Mouse (Mus musculus) thymus, postnatal 4 days (tissue): Measurements from ENCODE around the gene Spdef.
A peak's percentile ranks its signal among the peaks of the same experiment; 100 is the strongest.

ENCODE experiments used
- DNase-seq: peaks from one replicate; pipeline ENCODE4 v3.0.0; 2021

Spdef gene

GRCm38 (mm10) chr17:27725011-27725410 lies 3.7 kb downstream of the Spdef start:
- no peak for DNase-seq

DNA sequence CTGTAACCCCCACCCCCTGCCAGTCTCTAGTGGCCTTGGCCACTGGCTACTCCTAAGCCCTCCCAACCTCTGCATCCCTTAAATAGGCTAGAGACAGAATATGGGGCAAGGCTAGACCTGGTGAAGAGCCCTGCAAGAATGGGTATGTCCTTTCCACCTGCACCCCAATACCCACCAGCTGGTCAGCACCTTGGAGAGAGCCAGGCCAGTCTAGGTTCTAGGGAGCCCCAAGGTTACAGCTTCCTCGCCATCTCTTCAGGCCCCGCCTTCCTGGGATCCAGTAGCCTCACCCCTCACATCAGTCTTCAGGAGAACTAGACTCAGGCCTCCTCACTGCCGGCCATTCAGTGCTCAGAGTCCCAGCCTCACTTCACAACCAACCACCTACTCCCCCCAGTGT lies 4.4 kb downstream of the Spdef start:
- no peak for DNase-seq

- no peak for DNase-seq
Observed at GRCm38 (mm10) chr17:27721125-27721664, 7.6 kb downstream of the Spdef start.

DNA sequence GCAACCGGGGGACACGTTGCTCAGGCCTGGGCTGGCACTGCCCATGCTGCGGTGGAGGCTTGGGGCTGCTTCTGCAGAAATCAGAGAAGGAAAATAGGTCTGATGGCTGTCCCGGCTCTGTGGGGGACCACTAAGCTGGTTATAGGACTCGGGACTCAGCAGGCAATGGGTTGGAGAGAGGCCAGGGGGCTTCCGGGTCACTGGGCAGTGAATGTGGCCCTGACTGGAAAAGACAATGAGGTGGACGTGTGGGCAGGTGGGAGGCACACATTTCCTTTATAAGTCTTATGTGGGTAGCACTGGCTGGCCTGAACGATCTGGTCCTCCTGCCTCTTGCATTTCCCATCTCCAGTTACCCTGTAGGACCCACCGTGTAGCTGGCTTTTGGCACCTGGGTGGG lies 8.4 kb downstream of the Spdef start:
- DNase-seq: no peak

DNA sequence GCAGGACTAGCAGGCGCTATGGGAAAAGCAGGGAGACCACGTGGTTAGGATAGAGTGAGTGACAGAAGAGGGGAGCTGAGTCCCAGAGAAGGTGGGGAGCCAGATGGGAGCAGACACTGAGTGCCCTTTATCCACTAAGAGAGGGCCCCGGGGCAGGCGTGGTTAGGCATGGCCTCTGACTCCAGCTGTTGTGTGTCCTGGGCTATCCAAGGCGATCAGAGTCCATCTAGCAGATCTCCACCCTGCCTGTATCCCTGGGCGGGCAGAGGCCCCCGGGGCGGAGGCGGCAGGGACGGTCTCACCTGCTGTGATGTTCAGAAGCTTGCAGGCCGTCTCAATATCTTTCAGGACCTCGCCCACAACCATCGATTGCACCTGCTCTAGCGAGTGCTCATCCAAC lies 9.1 kb downstream of the Spdef start:
- no peak for DNase-seq

GRCm38 (mm10) chr17:27718250-27718649 lies 10.5 kb downstream of the Spdef start:
- DNase-seq: peak; percentile 50

- peak; percentile 47 for DNase-seq
Observed at GRCm38 (mm10) chr17:27716804-27717203, 12.0 kb downstream of the Spdef start.

DNA sequence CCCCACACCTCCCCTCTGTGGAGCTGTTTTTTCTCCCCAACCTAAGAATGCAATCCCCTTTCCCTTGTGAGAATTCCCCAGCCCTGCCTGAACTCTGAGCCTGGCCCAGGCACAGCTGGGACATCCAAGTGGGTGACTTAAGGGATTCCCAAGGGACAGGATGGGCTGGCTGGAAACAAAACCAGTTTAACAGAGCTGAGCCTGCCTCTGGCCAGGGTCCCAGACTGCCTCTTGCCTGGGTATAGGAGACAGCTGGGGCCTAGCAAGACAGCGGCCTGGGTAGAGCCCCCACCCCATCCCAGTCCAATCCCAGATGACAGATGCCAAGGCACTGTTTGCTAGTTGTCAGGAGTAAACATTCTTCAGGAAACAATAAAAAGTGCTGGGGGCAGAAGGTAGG lies 15.9 kb downstream of the Spdef start:
- DNase-seq: no peak

GRCm38 (mm10) chr17:27709650-27710049 lies 19.1 kb downstream of the Spdef start:
- no peak for DNase-seq

- peak; percentile 86 for DNase-seq
Observed at GRCm38 (mm10) chr17:27707954-27708661, 20.6 kb downstream of the Spdef start.

- DNase-seq: no peak
Observed at GRCm38 (mm10) chr17:27705661-27706060, 23.1 kb downstream of the Spdef start.

GRCm38 (mm10) chr17:27703961-27704621 lies 24.7 kb downstream of the Spdef start:
- DNase-seq: no peak

DNA sequence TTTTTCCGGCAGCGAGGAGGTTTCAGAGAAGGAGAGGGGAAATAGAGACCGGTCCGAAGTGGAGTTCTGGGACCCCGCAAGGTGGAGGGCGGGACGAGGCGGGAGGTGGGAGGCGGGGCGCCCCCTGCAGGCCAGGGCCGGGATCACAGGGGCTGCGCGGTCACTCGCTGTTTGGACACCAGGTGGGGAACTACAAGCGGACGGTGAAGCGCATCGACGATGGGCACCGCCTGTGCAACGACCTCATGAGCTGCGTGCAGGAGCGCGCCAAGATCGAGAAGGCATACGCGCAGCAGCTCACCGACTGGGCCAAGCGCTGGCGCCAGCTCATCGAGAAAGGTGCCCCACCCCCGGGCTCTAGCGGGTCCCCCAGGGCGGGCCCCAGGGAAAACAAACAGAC lies 26.2 kb downstream of the Spdef start:
- peak; percentile 69 for DNase-seq

DNA sequence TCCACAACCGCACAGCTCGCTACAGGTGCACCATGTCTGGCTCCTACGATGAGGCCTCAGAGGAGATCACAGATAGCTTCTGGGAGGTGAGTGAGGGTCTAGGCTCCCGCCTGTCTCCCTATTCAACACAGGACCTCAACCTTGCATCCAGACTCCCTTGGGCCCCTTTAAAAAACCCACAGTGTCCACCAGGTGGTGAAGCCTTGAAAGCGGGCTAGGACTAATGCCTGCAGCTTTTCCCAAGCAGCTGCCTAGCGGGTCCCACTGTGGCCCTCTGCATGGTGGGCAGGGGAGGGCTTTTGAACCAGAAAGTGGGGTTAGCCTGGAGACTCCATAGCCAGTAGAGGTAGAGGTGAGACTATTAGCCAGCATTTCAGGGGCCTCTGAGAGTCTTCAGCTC lies 26.9 kb downstream of the Spdef start:
- DNase-seq: no peak

DNA sequence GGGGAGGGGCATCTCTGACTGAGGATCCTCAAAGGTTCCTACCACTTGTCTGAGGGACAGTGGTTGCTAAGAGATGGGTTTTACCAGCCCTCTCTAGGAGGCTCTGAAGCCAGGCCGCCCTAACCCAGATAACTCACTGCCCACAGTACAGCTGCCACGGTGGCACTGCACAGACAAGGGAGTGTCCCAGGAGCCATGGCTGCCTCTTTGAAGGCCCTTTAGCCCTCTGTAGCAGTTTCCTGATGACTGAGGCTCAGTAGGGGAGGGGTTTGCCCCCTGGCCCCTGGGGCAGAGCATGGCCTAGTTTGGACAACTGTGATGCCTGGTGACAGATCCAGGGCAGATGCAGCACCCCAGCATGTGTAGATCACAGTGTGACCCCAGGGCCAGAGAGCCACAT lies 27.9 kb downstream of the Spdef start:
- DNase-seq: no peak

- no peak for DNase-seq
Observed at GRCm38 (mm10) chr17:27699641-27700244, 29.0 kb downstream of the Spdef start.

DNA sequence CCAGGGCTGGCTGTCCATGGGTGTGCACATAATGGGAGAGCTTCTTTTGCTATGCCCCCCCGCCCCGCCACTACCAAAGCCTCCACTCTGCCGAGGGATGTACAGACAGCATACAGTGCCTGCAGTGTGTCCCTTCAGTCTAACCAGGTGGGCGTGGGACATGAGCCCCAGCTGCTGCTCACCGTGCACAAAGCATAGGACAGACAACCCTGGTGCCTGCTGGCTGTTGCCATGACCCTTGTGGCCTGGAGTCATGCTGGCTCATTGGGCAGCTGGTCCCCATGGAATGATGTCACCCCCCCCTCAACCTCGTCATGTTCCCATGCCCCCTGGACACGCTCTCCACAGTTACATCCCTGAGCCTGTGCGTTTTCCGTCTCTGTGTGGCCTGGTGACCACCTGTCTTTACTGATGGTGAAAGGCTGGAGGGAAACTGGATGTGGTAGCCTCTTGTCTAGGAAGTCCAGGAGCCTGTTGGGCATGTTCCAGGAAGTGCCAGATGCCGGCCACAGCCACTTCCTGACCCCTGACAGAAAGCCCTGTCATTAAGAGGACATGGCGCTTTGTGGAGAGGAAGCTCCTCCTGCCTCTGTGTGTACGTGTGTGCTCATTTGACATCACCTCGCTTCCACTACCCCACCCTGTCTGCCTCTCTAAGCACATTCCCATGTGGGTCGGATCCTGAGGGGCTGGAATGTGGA lies 37.6 kb downstream of the Spdef start:
- no peak for DNase-seq

DNA sequence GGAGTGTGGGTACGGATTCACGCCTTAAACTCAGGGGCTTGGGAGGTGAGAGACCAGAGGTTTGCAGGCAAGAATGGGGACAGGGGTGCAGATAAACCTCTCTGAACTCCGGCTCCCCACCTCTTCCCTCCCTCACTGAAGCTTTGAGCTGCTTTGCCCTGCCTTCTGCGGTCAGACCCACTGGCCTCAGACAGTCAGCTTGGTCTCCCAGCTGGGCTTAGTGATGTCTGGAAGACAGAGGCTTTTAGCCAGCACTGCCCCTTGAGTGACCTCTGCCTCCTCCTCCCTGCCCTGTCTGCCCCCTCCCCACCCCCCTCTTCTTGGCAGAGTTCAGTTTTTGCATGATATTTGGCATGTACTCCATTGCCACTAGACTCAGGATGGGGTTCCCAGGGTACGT lies 42.4 kb downstream of the Spdef start:
- no peak for DNase-seq

GRCm38 (mm10) chr17:27685550-27685913 lies 43.2 kb downstream of the Spdef start:
- DNase-seq: no peak

DNA sequence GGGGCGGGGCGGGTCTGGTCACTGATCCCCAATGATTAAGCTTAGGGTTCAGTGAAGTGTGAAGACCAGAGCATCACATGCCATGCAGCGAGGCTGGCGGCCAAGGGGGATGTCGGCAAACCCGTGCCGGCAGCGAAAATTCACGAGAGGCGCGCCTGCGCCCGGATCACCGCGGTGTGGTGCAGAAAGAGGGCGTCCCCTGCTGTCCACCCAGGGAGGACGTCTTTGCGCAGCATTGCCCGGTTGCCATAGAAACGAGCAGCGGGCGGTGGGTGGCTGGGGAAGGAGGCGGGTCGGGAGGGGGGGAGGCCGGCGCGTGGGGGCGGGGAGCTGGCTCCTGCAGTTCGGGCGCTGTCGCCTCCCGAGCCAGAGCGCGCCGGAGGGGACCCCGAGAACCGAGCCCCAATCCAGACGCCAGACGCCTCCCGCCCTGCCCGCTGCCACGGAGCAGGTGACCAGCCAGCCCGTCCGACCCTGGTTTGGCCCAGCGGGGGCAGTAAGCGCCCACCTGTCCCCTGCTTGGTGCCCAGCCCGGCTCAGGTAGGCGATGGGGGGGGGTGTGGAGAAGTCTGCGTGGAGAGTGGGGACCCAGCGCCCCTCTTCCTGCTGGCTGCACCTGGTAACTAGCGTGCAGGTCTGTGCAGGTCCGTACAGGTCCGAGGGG lies 43.7 kb downstream of the Spdef start:
- peak; percentile 68 for DNase-seq

DNA sequence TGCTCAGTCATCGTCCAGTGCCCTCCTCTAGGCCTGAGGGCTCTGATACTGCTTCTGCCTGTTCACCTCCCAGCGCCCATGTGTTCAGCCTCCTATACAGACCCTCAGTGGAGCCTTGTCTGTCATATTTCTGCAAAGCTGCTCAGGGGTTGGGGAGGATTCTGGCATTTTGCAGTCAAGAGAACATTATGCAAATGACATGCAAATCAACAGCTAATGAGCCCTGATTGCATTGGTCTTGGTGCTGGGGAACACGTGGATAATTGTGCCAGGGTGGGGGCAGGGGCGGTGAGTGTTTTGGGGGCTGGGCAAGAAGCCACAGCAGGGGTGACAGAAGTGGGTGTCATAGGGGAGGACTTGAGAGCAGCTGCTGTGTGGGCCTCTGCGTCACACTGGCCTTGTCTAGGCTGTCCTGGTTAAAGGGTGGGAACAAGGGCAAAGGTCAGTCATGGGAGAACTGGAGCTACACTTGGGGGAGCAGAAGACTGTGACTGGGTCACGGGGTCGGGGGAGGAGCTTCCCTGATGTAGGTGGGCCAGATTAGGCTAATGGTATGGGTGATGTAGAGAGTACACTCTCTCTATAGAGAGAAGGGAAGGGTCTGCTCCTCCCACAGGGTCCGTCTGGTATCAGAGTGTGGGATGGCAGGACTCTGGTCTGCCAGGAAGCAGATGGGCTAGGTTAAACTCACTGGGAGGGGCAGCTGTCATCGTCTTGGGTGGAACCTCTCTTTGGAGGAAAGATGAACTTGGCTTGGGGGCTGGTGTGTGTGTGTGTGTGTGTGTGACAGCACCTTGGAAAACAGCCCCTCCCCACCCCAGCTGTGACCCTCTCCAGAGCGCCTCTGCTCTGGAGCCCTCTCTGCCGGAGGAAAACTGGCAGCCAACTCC lies 49.6 kb downstream of the Spdef start:
- DNase-seq: no peak

- DNase-seq: no peak
Observed at GRCm38 (mm10) chr17:27677756-27678155, 51.0 kb downstream of the Spdef start.
